Mouse (Mus musculus): Measurements from ENCODE around the gene Apopt1.

Gene Apopt1

GRCm38 (mm10) chr12:111743981-111744423 is 30.9 kb downstream of the Apopt1 start:
- no peak for DNase-seq (ENCODE audit: low read depth, low spot score)

- DNase-seq (ENCODE audit: low read depth, low spot score), result no peak
These were observed 32.2 kb downstream of the Apopt1 start for GRCm38 (mm10) chr12:111745274-111745673.

- DNase-seq (ENCODE audit: low read depth, low spot score), result no peak
These were observed 33.0 kb downstream of the Apopt1 start for GRCm38 (mm10) chr12:111746091-111746490.

GRCm38 (mm10) chr12:111747421-111747820 is 34.4 kb downstream of the Apopt1 start:
- no peak for DNase-seq (ENCODE audit: low read depth, low spot score)

- no peak for DNase-seq (ENCODE audit: low read depth, low spot score)
These were observed 37.7 kb downstream of the Apopt1 start for GRCm38 (mm10) chr12:111750739-111751138.

- no peak for DNase-seq (ENCODE audit: low read depth, low spot score)
These were observed 39.4 kb downstream of the Apopt1 start for GRCm38 (mm10) chr12:111752491-111752890.

- no peak for DNase-seq (ENCODE audit: low read depth, low spot score)
These were observed 40.3 kb downstream of the Apopt1 start for GRCm38 (mm10) chr12:111753347-111753746.

GRCm38 (mm10) chr12:111754710-111755109 is 41.6 kb downstream of the Apopt1 start:
- no peak for DNase-seq (ENCODE audit: low read depth, low spot score)

- no peak for DNase-seq (ENCODE audit: low read depth, low spot score)
These were observed 42.2 kb downstream of the Apopt1 start for GRCm38 (mm10) chr12:111755231-111755630.

GRCm38 (mm10) chr12:111756082-111756697 is 43.1 kb downstream of the Apopt1 start:
- DNase-seq (ENCODE audit: low read depth, low spot score), result no peak

- no peak for DNase-seq (ENCODE audit: low read depth, low spot score)
These were observed 43.6 kb downstream of the Apopt1 start for GRCm38 (mm10) chr12:111756698-111757082.

GRCm38 (mm10) chr12:111757561-111758325 is 44.7 kb downstream of the Apopt1 start:
- DNase-seq (ENCODE audit: low read depth, low spot score), result no peak

GRCm38 (mm10) chr12:111758381-111759175 is 45.5 kb downstream of the Apopt1 start, which contains the start of gene Klc1:
TSS of gene Klc1 (plus strand) at chr12:111758849.
- no peak for DNase-seq (ENCODE audit: low read depth, low spot score)

GRCm38 (mm10) chr12:111759176-111760061 is 46.4 kb downstream of the Apopt1 start:
- no peak for DNase-seq (ENCODE audit: low read depth, low spot score)

GRCm38 (mm10) chr12:111760306-111760908 is 47.3 kb downstream of the Apopt1 start:
- no peak for DNase-seq (ENCODE audit: low read depth, low spot score)

- DNase-seq (ENCODE audit: low read depth, low spot score), result peak; percentile 56
These were observed 49.7 kb downstream of the Apopt1 start for GRCm38 (mm10) chr12:111762620-111763280.

GRCm38 (mm10) chr12:111766313-111767236 is 53.5 kb downstream of the Apopt1 start:
- DNase-seq (ENCODE audit: low read depth, low spot score), result no peak

GRCm38 (mm10) chr12:111768322-111768928 is 55.4 kb downstream of the Apopt1 start:
- no peak for DNase-seq (ENCODE audit: low read depth, low spot score)

- no peak for DNase-seq (ENCODE audit: low read depth, low spot score)
These were observed 56.2 kb downstream of the Apopt1 start for GRCm38 (mm10) chr12:111769306-111769705.
